Mouse (Mus musculus) embryonic facial prominence, embryonic 11.5 days (tissue): ENCODE measurements around the gene Fgfr2. TPM values are rescaled to one million over a fixed set of nuclear protein-coding genes. Genes with fewer than 3 reads are reported as not detected.

ENCODE experiments used
- ATAC-seq: fragments of 200-750 bp; cut with Nextera tagmentation; replicated peaks from 2 replicates; pipeline ENCODE4 v1.8.0; 2017; ENCODE audit warnings: low read depth; ENCODE audit not compliant: insufficient number of reproducible peaks, low FRiP score, low TSS enrichment
- DNase-seq: peaks from one replicate; pipeline ENCODE4 v3.0.0-alpha.2; 2015; ENCODE audit warnings: low spot score
- H3K27ac ChIP-seq: fragments of 300-500 bp; sonication (generic); replicated peaks from 2 replicates; pipeline ENCODE4 v1.5.1; 2014; ENCODE audit warnings: mild to moderate bottlenecking, low read depth, low read length, control low read depth
- H3K27me3 ChIP-seq: fragments of 300-500 bp; sonication (generic); 2 replicates; pipeline ENCODE4 v1.6.1; 2014; ENCODE audit warnings: mild to moderate bottlenecking, low read length, moderate library complexity, mixed read lengths; ENCODE audit not compliant: control insufficient read depth, insufficient read depth
- H3K36me3 ChIP-seq: fragments of 300-500 bp; sonication (generic); replicated peaks from 2 replicates; pipeline ENCODE4 v1.6.1; 2014; ENCODE audit warnings: low read depth, mild to moderate bottlenecking, low read length, moderate library complexity, mixed read lengths; ENCODE audit not compliant: control insufficient read depth, insufficient read depth
- H3K4me1 ChIP-seq: fragments of 300-500 bp; sonication (generic); 2 replicates; pipeline ENCODE4 v1.6.1; 2014; ENCODE audit warnings: low read length, mixed read lengths; ENCODE audit not compliant: control insufficient read depth, insufficient read depth
- H3K4me2 ChIP-seq: fragments of 300-500 bp; sonication (generic); 2 replicates; pipeline ENCODE4 v1.6.1; 2014; ENCODE audit warnings: low read depth, mild to moderate bottlenecking, control low read depth, low read length, moderate library complexity
- H3K4me3 ChIP-seq: fragments of 300-500 bp; sonication (generic); 2 replicates; pipeline ENCODE4 v1.5.1; 2014; ENCODE audit warnings: low read depth, low read length, control low read depth
- H3K9ac ChIP-seq: fragments of 300-500 bp; sonication (generic); replicated peaks from 2 replicates; pipeline ENCODE4 v1.6.1; 2014; ENCODE audit warnings: mild to moderate bottlenecking, control low read depth, low read length
- H3K9me3 ChIP-seq: fragments of 300-500 bp; sonication (generic); replicated peaks from 2 replicates; pipeline ENCODE4 v1.6.1; 2016; ENCODE audit warnings: mild to moderate bottlenecking, low read length, inconsistent platforms, mixed read lengths; ENCODE audit not compliant: control insufficient read depth
- WGBS: fragments of 180-500 bp; shearing (Covaris S2); extraction: QIAGEN DNeasy Blood & Tissue Kit; methylation state at CpG from one replicate; pipeline ENCODE4 v1.1.7; 2014; 5-methylcytosine and 5-hydroxymethylcytosine counted together
- polyA plus RNA-seq: library from polyadenylated mRNA; unstranded; fragments of >200 nt; fragmentation: Nextera tagmentation; extraction: Ambion mirVana; gene quantifications from 2 replicates; pipeline ENCODE4 v1.2.1, GENCODE M21; 2014

Gene Fgfr2
- polyA plus RNA-seq, 1 experiment from 2014 or later, result 75.6 TPM

DNA sequence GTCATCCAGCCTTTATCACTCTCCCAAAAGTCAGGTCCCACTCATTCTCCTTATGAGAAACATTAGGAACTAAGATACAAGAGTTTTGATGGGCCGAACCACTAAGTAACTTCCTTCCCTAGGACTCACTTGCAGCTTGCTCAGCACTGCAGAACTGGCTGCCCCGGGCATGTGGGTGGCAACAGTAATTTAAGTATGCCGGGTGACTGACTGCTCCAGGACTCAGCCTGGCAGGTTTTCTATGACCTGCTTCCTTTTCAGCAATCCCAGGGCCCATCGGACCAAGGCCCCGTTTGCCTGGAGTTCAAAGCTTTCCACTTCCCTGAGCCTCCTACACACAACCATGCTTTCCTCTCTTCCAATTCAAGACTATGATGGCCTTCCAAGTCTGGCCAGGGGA, 566.6 kb downstream of the Fgfr2 start:
- Histone ChIP-seq H3K9me3 (no peaks in the 10 kb centered on the region), H3K9ac (no peak overlapping the region), H3K4me3 (no peak overlapping the region), H3K4me1 (no peaks in the 10 kb centered on the region), H3K27me3 (no peaks in the 10 kb centered on the region), H3K36me3 (peaks cover 9% of the 10 kb centered on the region), H3K4me2 (no peak overlapping the region), H3K27ac (no peak overlapping the region)
- ATAC-seq, result no peak
- no peak for DNase-seq
- 87% methylated on average over 5 of the region's 5 CpGs for WGBS

DNA sequence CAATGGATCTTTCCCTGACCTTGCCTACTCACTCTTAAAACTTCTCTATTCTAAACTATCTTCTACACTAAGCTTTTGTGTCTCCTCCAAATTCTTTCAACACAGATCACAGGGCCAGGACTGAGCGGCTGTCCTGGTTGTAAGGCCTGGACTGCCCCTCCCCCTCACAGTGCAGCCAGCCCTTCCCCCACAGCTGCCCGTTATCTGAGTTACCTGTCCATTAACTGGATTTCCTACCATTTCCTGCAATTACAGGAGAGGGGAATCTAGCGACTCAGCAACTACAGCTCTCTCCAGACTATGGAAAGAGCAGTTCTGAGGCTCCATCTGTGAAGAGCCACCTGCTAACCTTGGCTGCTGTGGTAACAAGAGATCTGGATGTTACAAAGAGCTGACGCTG, 567.2 kb downstream of the Fgfr2 start:
- Histone ChIP-seq H3K36me3 (peaks cover 9% of the 10 kb centered on the region), H3K27me3 (no peaks in the 10 kb centered on the region), H3K4me3 (no peak overlapping the region), H3K9ac (no peak overlapping the region), H3K27ac (no peak overlapping the region), H3K4me1 (no peaks in the 10 kb centered on the region), H3K4me2 (no peak overlapping the region), H3K9me3 (no peaks in the 10 kb centered on the region)
- 29% methylated on average over 4 of the region's 4 CpGs for WGBS
- DNase-seq (no peak), ATAC-seq (no peak)

DNA sequence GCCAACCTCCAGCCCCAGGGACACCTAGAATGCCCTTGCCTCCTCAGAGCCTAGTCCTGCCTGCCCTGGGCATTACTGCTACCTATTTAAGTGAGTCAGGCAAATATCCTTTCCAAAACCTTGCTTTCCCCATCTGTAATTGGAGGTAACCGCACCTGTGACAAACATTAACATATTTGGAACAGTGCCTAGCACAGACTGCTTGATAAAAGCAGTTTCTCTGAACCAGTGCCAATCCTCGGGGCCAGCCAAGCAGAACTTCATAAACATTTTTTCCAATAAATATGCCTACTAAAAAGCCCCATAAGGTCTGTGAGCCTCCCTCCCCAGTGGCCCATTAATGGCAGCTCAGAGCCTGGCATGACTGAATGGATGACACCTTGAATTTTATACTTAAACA, 569.1 kb downstream of the Fgfr2 start:
- Histone ChIP-seq H3K9ac (no peak overlapping the region), H3K4me3 (no peak overlapping the region), H3K36me3 (peaks cover 4% of the 10 kb centered on the region; the same call in 1 of the 2 replicates), H3K27me3 (no peaks in the 10 kb centered on the region), H3K9me3 (no peaks in the 10 kb centered on the region), H3K4me1 (no peaks in the 10 kb centered on the region), H3K4me2 (no peak overlapping the region), H3K27ac (no peak overlapping the region)
- DNase-seq, result no peak
- no peak for ATAC-seq
- WGBS, result 88% methylated on average over 2 of the region's 2 CpGs

- Histone ChIP-seq H3K36me3 (no peaks in the 10 kb centered on the region), H3K4me2 (peak overlapping the region; percentile 71), H3K9me3 (no peaks in the 10 kb centered on the region), H3K27ac (no peak overlapping the region), H3K4me1 (no peaks in the 10 kb centered on the region), H3K27me3 (no peaks in the 10 kb centered on the region), H3K4me3 (peak overlapping the region; percentile 40), H3K9ac (peak overlapping the region; percentile 59)
- WGBS, result 1% methylated on average over 27 of the region's 27 CpGs
- peak; percentile 90 for ATAC-seq
- DNase-seq, result peak; percentile 96
Measured at GRCm38 (mm10) chr7:132551351-132552126, 571.6 kb downstream of the Fgfr2 start.

GRCm38 (mm10) chr7:132547126-132547525, 576.0 kb downstream of the Fgfr2 start:
- no peak overlapping the region for H3K27ac ChIP-seq
- WGBS, result 67% methylated on average over 3 of the region's 3 CpGs
- H3K36me3 ChIP-seq, result no peaks in the 10 kb centered on the region
- H3K9ac ChIP-seq, result no peak overlapping the region
- DNase-seq (no peak), ATAC-seq (no peak)
- no peaks in the 10 kb centered on the region for H3K4me1 ChIP-seq
- H3K9me3 ChIP-seq, result no peaks in the 10 kb centered on the region
- no peaks in the 10 kb centered on the region for H3K27me3 ChIP-seq
- H3K4me2 ChIP-seq, result no peak overlapping the region
- H3K4me3 ChIP-seq, result no peak overlapping the region

DNA sequence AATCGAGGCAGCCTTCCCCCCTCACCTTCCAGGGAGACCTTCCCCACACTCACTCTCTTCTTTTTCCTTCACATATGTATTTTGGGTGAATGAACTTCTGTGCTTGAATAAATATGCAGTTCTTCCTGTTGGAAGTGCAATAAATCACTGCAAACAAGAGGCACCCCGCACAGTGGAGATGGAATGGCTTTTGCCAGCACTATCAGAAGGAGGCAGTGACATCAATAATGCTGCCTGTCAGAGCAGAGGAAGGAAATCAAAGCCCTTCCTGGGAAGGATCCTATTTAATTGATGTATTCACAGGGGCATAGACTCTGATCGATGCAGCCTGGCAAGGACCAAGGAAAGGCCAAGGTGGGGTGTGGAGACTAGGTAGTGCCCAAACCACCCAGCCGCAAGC, 580.7 kb downstream of the Fgfr2 start:
- DNase-seq (no peak), ATAC-seq (no peak)
- no peak overlapping the region for H3K27ac ChIP-seq
- H3K4me1 ChIP-seq, result no peaks in the 10 kb centered on the region
- 84% methylated on average over 4 of the region's 4 CpGs for WGBS
- no peak overlapping the region for H3K9ac ChIP-seq
- no peaks in the 10 kb centered on the region for H3K9me3 ChIP-seq
- H3K36me3 ChIP-seq, result no peaks in the 10 kb centered on the region
- no peaks in the 10 kb centered on the region for H3K27me3 ChIP-seq
- H3K4me3 ChIP-seq, result no peak overlapping the region
- H3K4me2 ChIP-seq, result no peak overlapping the region

DNA sequence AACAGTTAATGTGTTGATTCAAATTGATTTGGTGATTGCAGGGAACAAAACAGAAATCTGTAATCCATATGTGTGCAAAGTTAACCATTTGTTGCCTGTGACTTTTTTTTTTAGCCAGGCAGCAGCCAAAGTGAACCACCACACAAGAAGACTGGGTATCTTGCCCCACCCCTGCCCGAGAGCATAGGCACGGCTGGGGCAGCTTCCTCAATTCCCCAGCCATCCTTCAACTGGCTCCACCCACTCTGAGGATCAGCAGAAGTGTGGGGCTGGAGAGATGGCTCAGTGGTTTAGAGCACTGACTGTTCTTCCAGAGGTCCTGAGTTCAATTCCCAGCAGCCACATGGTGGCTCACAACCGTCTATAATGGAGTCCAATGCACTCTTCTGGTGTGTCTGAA, 581.6 kb downstream of the Fgfr2 start:
- WGBS, result 56% methylated on average over 3 of the region's 3 CpGs
- Histone ChIP-seq H3K4me2 (no peak overlapping the region), H3K27ac (no peak overlapping the region), H3K4me1 (no peaks in the 10 kb centered on the region), H3K36me3 (no peaks in the 10 kb centered on the region), H3K27me3 (no peaks in the 10 kb centered on the region), H3K4me3 (no peak overlapping the region), H3K9ac (no peak overlapping the region), H3K9me3 (no peaks in the 10 kb centered on the region)
- ATAC-seq, result no peak
- no peak for DNase-seq

GRCm38 (mm10) chr7:132540597-132540996, 582.6 kb downstream of the Fgfr2 start:
- no peaks in the 10 kb centered on the region for H3K4me1 ChIP-seq
- no peak overlapping the region for H3K4me3 ChIP-seq
- DNase-seq (no peak), ATAC-seq (no peak)
- H3K36me3 ChIP-seq, result no peaks in the 10 kb centered on the region
- H3K9me3 ChIP-seq, result no peaks in the 10 kb centered on the region
- H3K9ac ChIP-seq, result no peak overlapping the region
- 72% methylated on average over 4 of the region's 4 CpGs for WGBS
- no peak overlapping the region for H3K27ac ChIP-seq
- H3K4me2 ChIP-seq, result no peak overlapping the region
- H3K27me3 ChIP-seq, result no peaks in the 10 kb centered on the region
